Mouse (Mus musculus): ENCODE measurements around the gene Mef2a. TPM values are rescaled to one million over a fixed set of nuclear protein-coding genes. Genes with fewer than 3 reads are reported as not detected.
A peak's percentile ranks its signal among the peaks of the same experiment; 100 is the strongest.

The Mef2a gene
- total and polyA plus RNA-seq, 3 experiments = 9.6 to 13.4 TPM; not detected in 1

DNA sequence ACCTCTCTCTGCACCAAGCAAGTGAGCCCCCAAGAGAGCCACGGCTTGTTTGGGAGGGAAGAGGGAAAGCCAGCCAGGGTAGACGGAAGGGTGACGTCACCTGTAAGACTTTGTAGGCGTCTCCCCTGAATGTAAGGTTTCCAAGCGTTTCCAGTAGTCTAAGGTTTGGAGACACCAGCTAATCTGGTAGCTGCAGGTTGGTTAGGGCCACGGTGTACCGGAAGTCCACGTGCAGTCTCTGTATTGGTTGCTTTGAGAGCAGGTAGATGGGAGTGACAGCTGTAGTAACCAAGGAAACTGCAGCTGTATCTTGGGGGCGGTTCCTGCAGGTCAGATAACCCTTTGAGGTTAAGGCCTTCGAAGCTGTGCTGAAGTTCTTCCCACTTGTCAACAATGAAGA is 166.2 kb downstream of the Mef2a start:
- DNase-seq (ENCODE audit: low read depth, low spot score) = peak; percentile 50
- H3K9me3 ChIP-seq (replicated peaks; ENCODE audit: insufficient read depth, low read length) = no peaks in the 10 kb centered on the region
- peaks cover 0 to 11% of the 10 kb centered on the region in 2 experiments; a peak in 2 of 4 replicates for H3K36me3 ChIP-seq (ENCODE audit: control insufficient read depth in 1 of 2, insufficient read depth in 2 of 2, low read length in 2 of 2)
- H3K4me3 ChIP-seq (ENCODE audit: control insufficient read depth in 1 of 2, insufficient read depth in 1 of 2, low read depth in 2 of 2, low read length in 2 of 2) = peak overlapping the region in 1 of 2 experiments; percentile 21; a peak in 1 of 4 replicates
- H3K9ac ChIP-seq (ENCODE audit: control insufficient read depth, low read depth, low read length, poor library complexity, severe bottlenecking) = no peak overlapping the region
- H3K79me2 ChIP-seq (ENCODE audit: control insufficient read depth, insufficient read depth, low read length, poor library complexity) = no peaks in the 10 kb centered on the region
- TF ChIP-seq MAZ (IDR thresholded peaks at IDR 0.05; ENCODE audit: low read depth, low read length) = no peak
- TF ChIP-seq TAL1 (IDR thresholded peaks at IDR 0.05; ENCODE audit: low read length) = peak; percentile 34
- no peak overlapping the region for H3K27ac ChIP-seq (ENCODE audit: control insufficient read depth, low read depth, low read length)
- H3K27me3 ChIP-seq (ENCODE audit: control insufficient read depth in 1 of 2, insufficient read depth in 2 of 2, low read length in 2 of 2) = no peaks in the 10 kb centered on the region; a peak in 1 of 4 replicates
- peaks cover 0 to 20% of the 10 kb centered on the region in 2 experiments; a peak in 3 of 4 replicates for H3K4me1 ChIP-seq (ENCODE audit: control insufficient read depth in 1 of 2, insufficient read depth in 2 of 2, low read length in 2 of 2)

DNA sequence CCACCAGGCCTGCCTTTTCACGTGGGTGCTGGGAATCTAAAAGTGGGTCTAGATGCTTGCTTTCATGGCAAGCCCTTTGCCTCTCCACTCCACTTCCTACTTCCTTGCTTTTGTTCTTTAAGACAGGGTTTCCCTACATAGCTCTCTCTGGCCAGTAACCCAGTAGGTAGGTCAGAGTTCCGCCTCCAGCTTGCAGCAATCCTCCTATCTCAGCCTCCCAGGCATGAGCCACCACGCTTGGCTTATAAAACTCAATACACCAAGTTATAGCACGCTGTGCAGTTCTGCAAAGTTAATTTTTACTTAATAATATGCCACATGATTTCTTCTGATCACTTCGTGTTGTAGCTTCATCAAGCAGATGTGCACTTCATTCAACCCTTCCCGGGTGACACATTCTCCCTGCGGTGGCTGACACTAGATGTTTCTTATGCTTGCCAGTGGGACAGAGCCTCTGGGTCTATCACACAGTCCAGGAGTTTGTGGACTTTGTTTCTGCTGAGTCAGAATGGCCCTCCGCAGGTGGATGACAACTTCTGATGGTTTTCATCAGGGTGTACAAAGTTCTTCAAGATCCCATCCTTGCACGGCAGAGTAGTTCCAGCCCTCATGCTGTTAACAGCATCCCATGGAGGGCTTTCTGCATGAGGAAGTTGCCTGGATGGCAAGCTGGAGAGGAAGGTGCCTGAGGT is 166.8 kb downstream of the Mef2a start:
- Histone ChIP-seq H3K9me3 (replicated peaks; ENCODE audit: insufficient read depth, low read length) (no peaks in the 10 kb centered on the region), H3K79me2 (ENCODE audit: control insufficient read depth, insufficient read depth, low read length, poor library complexity) (no peaks in the 10 kb centered on the region), H3K4me3 (ENCODE audit: control insufficient read depth in 1 of 2, insufficient read depth in 1 of 2, low read depth in 2 of 2, low read length in 2 of 2) (peak overlapping the region in 1 of 2 experiments; percentile 21; a peak in 1 of 4 replicates), H3K27me3 (ENCODE audit: control insufficient read depth in 1 of 2, insufficient read depth in 2 of 2, low read length in 2 of 2) (no peaks in the 10 kb centered on the region; a peak in 1 of 4 replicates), H3K36me3 (ENCODE audit: control insufficient read depth in 1 of 2, insufficient read depth in 2 of 2, low read length in 2 of 2) (peaks cover 0 to 7% of the 10 kb centered on the region in 2 experiments; a peak in 2 of 4 replicates), H3K27ac (ENCODE audit: control insufficient read depth, low read depth, low read length) (no peak overlapping the region), H3K9ac (ENCODE audit: control insufficient read depth, low read depth, low read length, poor library complexity, severe bottlenecking) (no peak overlapping the region), H3K4me1 (ENCODE audit: control insufficient read depth in 1 of 2, insufficient read depth in 2 of 2, low read length in 2 of 2) (peaks cover 0 to 14% of the 10 kb centered on the region in 2 experiments; a peak in 3 of 4 replicates)
- DNase-seq (ENCODE audit: low read depth, low spot score) = peak; percentile 41
- no peak for TF ChIP-seq POLR2A (IDR thresholded peaks at IDR 0.05; ENCODE audit: control insufficient read depth in 1 of 2, insufficient read depth in 1 of 2, low read depth in 1 of 2, low read length in 2 of 2, poor library complexity in 1 of 2)
- TF ChIP-seq TAL1 (IDR thresholded peaks at IDR 0.05; ENCODE audit: low read length) = peak; percentile 55; the same call in 1 of the 2 replicates

GRCm38 (mm10) chr7:67203625-67204024 is 169.0 kb downstream of the Mef2a start:
- Histone ChIP-seq H3K27me3 (ENCODE audit: control insufficient read depth in 1 of 2, insufficient read depth in 2 of 2, low read length in 2 of 2) (no peaks in the 10 kb centered on the region; a peak in 1 of 4 replicates), H3K27ac (ENCODE audit: control insufficient read depth, low read depth, low read length) (no peak overlapping the region), H3K9ac (ENCODE audit: control insufficient read depth, low read depth, low read length, poor library complexity, severe bottlenecking) (no peak overlapping the region), H3K4me1 (ENCODE audit: control insufficient read depth in 1 of 2, insufficient read depth in 2 of 2, low read length in 2 of 2) (peaks cover 0 to 5% of the 10 kb centered on the region in 2 experiments; a peak in 1 of 4 replicates), H3K79me2 (ENCODE audit: control insufficient read depth, insufficient read depth, low read length, poor library complexity) (no peaks in the 10 kb centered on the region), H3K9me3 (replicated peaks; ENCODE audit: insufficient read depth, low read length) (no peaks in the 10 kb centered on the region), H3K4me3 (ENCODE audit: control insufficient read depth in 1 of 2, insufficient read depth in 1 of 2, low read depth in 2 of 2, low read length in 2 of 2) (no peak overlapping the region), H3K36me3 (ENCODE audit: control insufficient read depth in 1 of 2, insufficient read depth in 2 of 2, low read length in 2 of 2) (no peaks in the 10 kb centered on the region)
- DNase-seq (ENCODE audit: low read depth, low spot score) = no peak
- TF ChIP-seq MEF2A (IDR thresholded peaks at IDR 0.05; ENCODE audit: extremely low read depth, insufficient replicate concordance, low read depth, low read length, poor library complexity, severe bottlenecking) (no peak), UBTF (IDR thresholded peaks at IDR 0.05; ENCODE audit: borderline replicate concordance, insufficient read depth, low read depth, low read length) (no peak), ELF1 (IDR thresholded peaks at IDR 0.05; ENCODE audit: low read depth, low read length) (no peak), USF1 (IDR thresholded peaks at IDR 0.05; ENCODE audit: low read depth, low read length) (no peak), JUND (IDR thresholded peaks at IDR 0.05; ENCODE audit: low read depth, low read length) (no peak), POLR2A (IDR thresholded peaks at IDR 0.05; ENCODE audit: control insufficient read depth in 1 of 2, insufficient read depth in 1 of 2, low read depth in 1 of 2, low read length in 2 of 2, poor library complexity in 1 of 2) (no peak), E2F4 (IDR thresholded peaks at IDR 0.05; ENCODE audit: borderline replicate concordance, low read depth, low read length) (no peak), ZKSCAN1 (IDR thresholded peaks at IDR 0.05; ENCODE audit: low read depth, low read length) (no peak), MAFK (IDR thresholded peaks at IDR 0.05; ENCODE audit: borderline replicate concordance, low read depth, low read length) (no peak), ETS1 (IDR thresholded peaks at IDR 0.05; ENCODE audit: low read depth, low read length) (no peak), EP300 (IDR thresholded peaks at IDR 0.05; ENCODE audit: low read depth in 1 of 2, low read length in 2 of 2) (no peak)

All from MEL (cell line).